Mouse (Mus musculus) hindbrain, embryonic 15.5 days (tissue): ENCODE data around the gene Msx2. TPM values are rescaled to one million over a fixed set of nuclear protein-coding genes. Genes with fewer than 3 reads are reported as not detected.

Experiments
- ATAC-seq: fragments of 200-750 bp; cut with Nextera tagmentation; 2 replicates; pipeline ENCODE4 v1.8.0; 2017; ENCODE audit warnings: low read depth, moderate number of reproducible peaks, moderate TSS enrichment; ENCODE audit not compliant: low FRiP score
- H3K27ac ChIP-seq: fragments of 300-500 bp; sonication (generic); replicated peaks from 2 replicates; pipeline ENCODE4 v1.5.1; 2015; ENCODE audit warnings: mild to moderate bottlenecking, inconsistent platforms
- H3K27me3 ChIP-seq: fragments of 300-500 bp; sonication (generic); 2 replicates; pipeline ENCODE4 v1.6.1; 2015; ENCODE audit warnings: control low read depth, inconsistent platforms
- H3K36me3 ChIP-seq: fragments of 300-500 bp; sonication (generic); 2 replicates; pipeline ENCODE4 v1.6.1; 2015; ENCODE audit warnings: control low read depth, inconsistent platforms
- H3K4me1 ChIP-seq: fragments of 300-500 bp; sonication (generic); replicated peaks from 2 replicates; pipeline ENCODE4 v1.6.1; 2015; ENCODE audit warnings: control low read depth, inconsistent platforms
- H3K4me2 ChIP-seq: fragments of 300-500 bp; sonication (generic); 2 replicates; pipeline ENCODE4 v1.6.1; 2015; ENCODE audit warnings: moderate library complexity, mild to moderate bottlenecking, inconsistent platforms
- H3K4me3 ChIP-seq: fragments of 300-500 bp; sonication (generic); 2 replicates; pipeline ENCODE4 v1.5.1; 2015; ENCODE audit warnings: mild to moderate bottlenecking, inconsistent platforms
- H3K9ac ChIP-seq: fragments of 300-500 bp; sonication (generic); 2 replicates; pipeline ENCODE4 v1.6.1; 2015; ENCODE audit warnings: inconsistent platforms
- H3K9me3 ChIP-seq: fragments of 300-500 bp; sonication (generic); 2 replicates; pipeline ENCODE4 v1.6.1; 2016; ENCODE audit warnings: control low read depth, inconsistent platforms
- WGBS: fragments of 180-500 bp; shearing (Covaris S2); methylation state at CpG from one replicate; pipeline ENCODE4 v1.1.7; 2015; 5-methylcytosine and 5-hydroxymethylcytosine counted together
- polyA plus RNA-seq: library from polyadenylated mRNA; unstranded; fragments of >200 nt; fragmentation: Nextera tagmentation; extraction: Ambion mirVana; gene quantifications from 2 replicates; pipeline ENCODE4 v1.2.1, GENCODE M21; 2015

The Msx2 gene
- polyA plus RNA-seq, 1 experiment from 2014 or later = 3.1 TPM

- WGBS = 14% methylated on average over 6 of the region's 6 CpGs
- Histone ChIP-seq H3K27me3 (peaks cover 76% of the 10 kb centered on the region), H3K27ac (no peak overlapping the region), H3K4me2 (no peak overlapping the region; the same call in 1 of the 2 replicates), H3K4me1 (peaks cover 28% of the 10 kb centered on the region), H3K9me3 (no peaks in the 10 kb centered on the region), H3K36me3 (no peaks in the 10 kb centered on the region), H3K9ac (no peak overlapping the region), H3K4me3 (no peak overlapping the region)
- ATAC-seq = no peak
Measured at GRCm38 (mm10) chr13:53474491-53474890, 1.6 kb upstream of the Msx2 start.

- 23% methylated on average over 5 of the region's 5 CpGs for WGBS
- H3K4me3 ChIP-seq = no peak overlapping the region
- H3K9ac ChIP-seq = no peak overlapping the region
- no peak overlapping the region for H3K27ac ChIP-seq
- ATAC-seq = no peak
- H3K27me3 ChIP-seq = peaks cover 81% of the 10 kb centered on the region
- no peaks in the 10 kb centered on the region for H3K36me3 ChIP-seq
- H3K4me2 ChIP-seq = no peak overlapping the region
- no peaks in the 10 kb centered on the region for H3K9me3 ChIP-seq
- peaks cover 28% of the 10 kb centered on the region for H3K4me1 ChIP-seq
Measured at GRCm38 (mm10) chr13:53473991-53474390, 1.1 kb upstream of the Msx2 start.

GRCm38 (mm10) chr13:53473291-53473690 is 417 bp upstream of the Msx2 start:
- ATAC-seq = no peak
- Histone ChIP-seq H3K27ac (no peak overlapping the region), H3K4me2 (peak overlapping the region; percentile 69; the same call in 1 of the 2 replicates), H3K9ac (no peak overlapping the region), H3K36me3 (no peaks in the 10 kb centered on the region), H3K27me3 (peaks cover 85% of the 10 kb centered on the region), H3K9me3 (no peaks in the 10 kb centered on the region), H3K4me1 (peaks cover 28% of the 10 kb centered on the region), H3K4me3 (no peak overlapping the region)
- WGBS = 32% methylated on average over 4 of the region's 4 CpGs

- under 1% methylated on average over 50 of the region's 50 CpGs for WGBS
- Histone ChIP-seq H3K27ac (no peak overlapping the region), H3K27me3 (peaks cover 88% of the 10 kb centered on the region), H3K9ac (peak overlapping the region; percentile 23; the same call in 1 of the 2 replicates), H3K9me3 (no peaks in the 10 kb centered on the region), H3K4me2 (peak overlapping the region; percentile 69), H3K36me3 (no peaks in the 10 kb centered on the region), H3K4me1 (peaks cover 28% of the 10 kb centered on the region), H3K4me3 (peak overlapping the region; percentile 37)
- ATAC-seq = peak; percentile 33
Measured at GRCm38 (mm10) chr13:53471926-53472613, 804 bp downstream of the Msx2 start.

GRCm38 (mm10) chr13:53471411-53471810 is 1.5 kb downstream of the Msx2 start:
- Histone ChIP-seq H3K4me2 (peak overlapping the region; percentile 30), H3K36me3 (no peaks in the 10 kb centered on the region), H3K4me3 (peak overlapping the region; percentile 37), H3K4me1 (peaks cover 27% of the 10 kb centered on the region), H3K27ac (no peak overlapping the region), H3K9me3 (no peaks in the 10 kb centered on the region), H3K27me3 (peaks cover 84% of the 10 kb centered on the region), H3K9ac (no peak overlapping the region)
- ATAC-seq = no peak
- 5% methylated on average over 6 of the region's 6 CpGs for WGBS

- no peaks in the 10 kb centered on the region for H3K36me3 ChIP-seq
- H3K9me3 ChIP-seq = no peaks in the 10 kb centered on the region
- no peak overlapping the region for H3K9ac ChIP-seq
- H3K4me3 ChIP-seq = peak overlapping the region; percentile 37; the same call in 1 of the 2 replicates
- peaks cover 20% of the 10 kb centered on the region for H3K4me1 ChIP-seq
- no peak overlapping the region for H3K27ac ChIP-seq
- 10% methylated on average over 9 of the region's 9 CpGs for WGBS
- peak overlapping the region; percentile 30 for H3K4me2 ChIP-seq
- ATAC-seq = no peak
- H3K27me3 ChIP-seq = peaks cover 82% of the 10 kb centered on the region
Measured at GRCm38 (mm10) chr13:53470437-53471151, 2.3 kb downstream of the Msx2 start.

GRCm38 (mm10) chr13:53469756-53470155 is 3.1 kb downstream of the Msx2 start:
- no peaks in the 10 kb centered on the region for H3K36me3 ChIP-seq
- H3K9ac ChIP-seq = no peak overlapping the region
- no peak overlapping the region for H3K4me3 ChIP-seq
- H3K27ac ChIP-seq = no peak overlapping the region
- no peaks in the 10 kb centered on the region for H3K9me3 ChIP-seq
- H3K4me2 ChIP-seq = peak overlapping the region; percentile 16; the same call in 1 of the 2 replicates
- H3K27me3 ChIP-seq = peaks cover 82% of the 10 kb centered on the region
- ATAC-seq = no peak
- peaks cover 19% of the 10 kb centered on the region for H3K4me1 ChIP-seq
- 18% methylated on average over 5 of the region's 5 CpGs for WGBS

GRCm38 (mm10) chr13:53468171-53468570 is 4.7 kb downstream of the Msx2 start:
- Histone ChIP-seq H3K36me3 (no peaks in the 10 kb centered on the region), H3K9me3 (no peaks in the 10 kb centered on the region), H3K27me3 (peaks cover 74% of the 10 kb centered on the region), H3K9ac (no peak overlapping the region), H3K4me3 (peak overlapping the region; percentile 16), H3K4me2 (peak overlapping the region; percentile 42), H3K4me1 (peaks cover 26% of the 10 kb centered on the region), H3K27ac (no peak overlapping the region)
- 23% methylated on average over 14 of the region's 14 CpGs for WGBS
- no peak for ATAC-seq

GRCm38 (mm10) chr13:53466189-53466866 is 6.5 kb downstream of the Msx2 start:
- Histone ChIP-seq H3K36me3 (no peaks in the 10 kb centered on the region), H3K9me3 (no peaks in the 10 kb centered on the region), H3K9ac (no peak overlapping the region), H3K4me3 (no peak overlapping the region; the same call in 1 of the 2 replicates), H3K4me1 (peaks cover 31% of the 10 kb centered on the region), H3K4me2 (peak overlapping the region; percentile 29; the same call in 1 of the 2 replicates), H3K27me3 (peaks cover 73% of the 10 kb centered on the region), H3K27ac (no peak overlapping the region)
- ATAC-seq = no peak
- 6% methylated on average over 18 of the region's 18 CpGs for WGBS

GRCm38 (mm10) chr13:53465191-53465820 is 7.6 kb downstream of the Msx2 start:
- Histone ChIP-seq H3K9me3 (no peaks in the 10 kb centered on the region), H3K4me1 (peaks cover 31% of the 10 kb centered on the region), H3K4me2 (peak overlapping the region; percentile 29), H3K4me3 (peak overlapping the region; percentile 1; the same call in 1 of the 2 replicates), H3K27ac (no peak overlapping the region; the same call in 1 of the 2 replicates), H3K36me3 (no peaks in the 10 kb centered on the region), H3K27me3 (peaks cover 73% of the 10 kb centered on the region), H3K9ac (no peak overlapping the region)
- WGBS = 3% methylated on average over 26 of the region's 26 CpGs
- no peak for ATAC-seq

GRCm38 (mm10) chr13:53464441-53465001 is 8.4 kb downstream of the Msx2 start:
- no peak for ATAC-seq
- Histone ChIP-seq H3K27me3 (peaks cover 73% of the 10 kb centered on the region), H3K36me3 (no peaks in the 10 kb centered on the region), H3K4me1 (peaks cover 31% of the 10 kb centered on the region), H3K27ac (no peak overlapping the region), H3K4me3 (no peak overlapping the region), H3K9ac (no peak overlapping the region), H3K9me3 (no peaks in the 10 kb centered on the region), H3K4me2 (peak overlapping the region; percentile 29)
- under 1% methylated on average over 21 of the region's 21 CpGs for WGBS
